Mouse (Mus musculus) lung, postnatal 0 days (tissue): ENCODE data around the gene Rac2.

Experiments
- CTCF ChIP-seq: IDR thresholded peaks from 2 replicates; pipeline ENCODE4 v1.5.1; 2016; ENCODE audit warnings: antibody characterized with exemption, mild to moderate bottlenecking
- EP300 ChIP-seq: IDR thresholded peaks from 2 replicates; pipeline ENCODE4 v1.6.1; 2016; ENCODE audit warnings: antibody characterized with exemption, mild to moderate bottlenecking, control low read depth

DNA sequence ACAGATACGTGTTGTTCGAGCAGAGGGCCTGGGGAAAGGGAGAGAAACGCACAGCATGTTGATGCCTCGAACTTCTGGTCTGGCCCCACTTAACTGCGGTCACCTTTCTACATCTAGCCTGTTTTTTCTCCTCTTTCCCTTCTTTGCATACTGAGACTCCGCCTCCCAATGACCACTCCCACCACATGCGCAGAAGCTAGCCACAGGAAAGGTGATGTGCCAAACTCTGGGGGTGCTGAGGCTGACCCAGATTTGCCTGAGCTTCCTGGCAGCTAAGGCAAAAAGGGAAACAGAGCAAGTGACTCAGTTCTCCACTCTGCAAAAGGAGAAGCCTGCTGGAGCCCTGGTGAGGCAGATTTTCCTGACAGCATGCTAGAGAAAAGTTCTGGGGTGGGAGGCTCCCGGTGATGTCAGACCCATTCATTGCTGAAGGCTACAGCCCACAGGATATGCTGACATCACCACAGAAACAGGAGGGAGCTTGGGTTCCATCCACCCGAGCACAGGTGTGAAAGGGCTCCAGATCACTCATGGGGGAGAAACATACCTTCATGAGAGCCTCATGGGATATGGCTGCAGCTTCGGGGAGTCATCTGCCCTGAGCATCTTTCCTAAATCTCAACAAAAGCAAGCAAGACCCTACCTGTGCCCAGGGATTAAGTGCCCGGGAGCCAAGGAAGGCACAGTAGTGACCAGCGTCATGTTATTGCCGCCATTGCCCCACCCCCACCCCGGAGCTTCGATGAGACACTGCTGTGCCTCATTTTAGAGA lies 19.3 kb upstream of the Rac2 start:
- TF ChIP-seq CTCF (no peak), EP300 (no peak)
